ENCODE assay signal across 8 mouse cellular contexts in genomic region chr10:38553688-38554680, GRCm38 (mm10).
DNase-seq lines count a peak whose midpoint lies in the region; ATAC-seq and TF ChIP-seq lines count a peak whose summit lies in the region.

No protein-coding gene starts in this region.

- in situ Hi-C loops in CH12.LX (cut with MboI; ENCODE audit: low pct_ligation_motif_present, low pct_unique_long_range_greater_than_20kb, low sequenced_read_pairs) = no loop called here

- TF ChIP-seq CTCF in CH12.LX (conservative IDR thresholded peaks at IDR 0.05 in 1 of 2, IDR thresholded peaks at IDR 0.05 in 1 of 2; ENCODE audit: low read depth in 2 of 2, low read length in 2 of 2) = peak in 1 of 2 experiments; percentile 20; a peak in 1 of 4 replicates
- peak; percentile 15; the same call in 1 of the 2 replicates for TF ChIP-seq CTCF in small intestine, adult 2 months (IDR thresholded peaks at IDR 0.05; ENCODE audit: extremely low read depth, insufficient read length, insufficient replicate concordance, low read depth, low read length)

- no peak overlapping the region for H3K4me2 ChIP-seq in CH12.LX (ENCODE audit: insufficient read depth, low read depth, poor library complexity, severe bottlenecking)
- H3K4me2 ChIP-seq in forebrain, embryonic 16.5 days (ENCODE audit: low read length) = peak overlapping the region; percentile 49
- H3K4me2 ChIP-seq in hindbrain, embryonic 12.5 days (replicated peaks) = peak overlapping the region; percentile 46

- H3K9me3 ChIP-seq in CH12.LX (replicated peaks; ENCODE audit: low read length) = no peaks in the 10 kb centered on the region
- H3K9me3 ChIP-seq in forebrain, embryonic 16.5 days (ENCODE audit: control insufficient read depth, low read length) = no peaks in the 10 kb centered on the region
- no peaks in the 10 kb centered on the region for H3K9me3 ChIP-seq in hindbrain, embryonic 12.5 days (replicated peaks)
- H3K9me3 ChIP-seq in midbrain, embryonic 10.5 days (replicated peaks) = no peaks in the 10 kb centered on the region; the same call in 1 of the 2 replicates

- H3K4me1 ChIP-seq in CH12.LX (ENCODE audit: control insufficient read depth in 1 of 2, insufficient read depth in 2 of 2) = no peaks in the 10 kb centered on the region
- H3K4me1 ChIP-seq in forebrain, embryonic 16.5 days (replicated peaks; ENCODE audit: control insufficient read depth, insufficient read depth, low read length) = peaks cover 9% of the 10 kb centered on the region
- H3K4me1 ChIP-seq in hindbrain, embryonic 12.5 days = peaks cover 5% of the 10 kb centered on the region
- peaks cover 34% of the 10 kb centered on the region for H3K4me1 ChIP-seq in midbrain, embryonic 10.5 days
- H3K4me1 ChIP-seq in small intestine, adult 2 months (ENCODE audit: control insufficient read depth, insufficient read depth, insufficient read length, low read length) = no peaks in the 10 kb centered on the region

- 3% methylated on average over 18 of the region's 18 CpGs for WGBS in forebrain, embryonic 16.5 days
- 3% methylated on average over 18 of the region's 18 CpGs for WGBS in hindbrain, embryonic 12.5 days
- WGBS in midbrain, embryonic 10.5 days = 8% methylated on average over 18 of the region's 18 CpGs
- WGBS in small intestine, adult 2 months = 25% methylated on average over 18 of the region's 18 CpGs

- no peak overlapping the region for H3K9ac ChIP-seq in CH12.LX (ENCODE audit: insufficient read depth, low read depth)
- peak overlapping the region; percentile 33 for H3K9ac ChIP-seq in forebrain, embryonic 16.5 days (replicated peaks; ENCODE audit: low read depth, low read length)
- H3K9ac ChIP-seq in hindbrain, embryonic 12.5 days = peak overlapping the region; percentile 47

- H3K27ac ChIP-seq in CH12.LX (ENCODE audit: insufficient read depth, low read depth) = no peak overlapping the region
- peak overlapping the region; percentile 80 for H3K27ac ChIP-seq in forebrain, embryonic 16.5 days (ENCODE audit: low read length)
- peak overlapping the region; percentile 89 for H3K27ac ChIP-seq in hindbrain, embryonic 12.5 days
- peak overlapping the region; percentile 83 for H3K27ac ChIP-seq in midbrain, embryonic 10.5 days (replicated peaks)
- H3K27ac ChIP-seq in small intestine, adult 2 months (ENCODE audit: insufficient read depth, low read depth, low read length) = no peak overlapping the region

- no peaks in the 10 kb centered on the region for H3K36me3 ChIP-seq in CH12.LX (replicated peaks in 1 of 2; ENCODE audit: control insufficient read depth in 1 of 2, insufficient read depth in 1 of 2, low read length in 1 of 2)
- H3K36me3 ChIP-seq in forebrain, embryonic 16.5 days (ENCODE audit: control insufficient read depth, insufficient read depth) = no peaks in the 10 kb centered on the region
- H3K36me3 ChIP-seq in hindbrain, embryonic 12.5 days = no peaks in the 10 kb centered on the region
- H3K36me3 ChIP-seq in midbrain, embryonic 10.5 days = peaks cover 12% of the 10 kb centered on the region
- H3K36me3 ChIP-seq in small intestine, adult 2 months (ENCODE audit: control insufficient read depth, insufficient read depth, low read length) = no peaks in the 10 kb centered on the region

- peak; percentile 25 for TF ChIP-seq RAD21 in CH12.LX (IDR thresholded peaks at IDR 0.05; ENCODE audit: low read depth, low read length)

- no peaks in the 10 kb centered on the region for H3K27me3 ChIP-seq in CH12.LX (replicated peaks)
- H3K27me3 ChIP-seq in forebrain, embryonic 16.5 days (replicated peaks; ENCODE audit: control insufficient read depth, insufficient read depth, low read length) = no peaks in the 10 kb centered on the region
- H3K27me3 ChIP-seq in hindbrain, embryonic 12.5 days = no peaks in the 10 kb centered on the region
- no peaks in the 10 kb centered on the region for H3K27me3 ChIP-seq in midbrain, embryonic 10.5 days (ENCODE audit: low read depth, poor library complexity, severe bottlenecking)
- H3K27me3 ChIP-seq in small intestine, adult 2 months (ENCODE audit: control insufficient read depth, insufficient read depth, low read length) = no peaks in the 10 kb centered on the region

- peak; percentile 3 for DNase-seq in CH12.LX (ENCODE audit: extremely low read depth)
- peak; percentile 9 for DNase-seq in cerebellum, adult 11-12 months
- peak; percentile 41 to 57 for DNase-seq in left cerebral cortex, postnatal 14 days (ENCODE audit: low spot score in 2 of 2)
- peak; percentile 85 for DNase-seq in midbrain, embryonic 10.5 days (ENCODE audit: low spot score)
- DNase-seq in thymus, postnatal 25 days = no peak

- intact Hi-C loops in left cerebral cortex, postnatal 14 days (cut with DNase I) = loop anchor here (2.0 to 10.0 kb wide), 3 partner anchors 1417 to 1539 kb away; no protein-coding TSS in a partner anchor

- peak; percentile 95 for ATAC-seq in forebrain, embryonic 16.5 days
- ATAC-seq in hindbrain, embryonic 12.5 days (ENCODE audit: low FRiP score) = peak; percentile 97

- dilution Hi-C loops in CH12.LX (cut with MboI; ENCODE audit: extremely low pct_ligation_motif_present, extremely low pct_unique_long_range_greater_than_20kb, low sequenced_read_pairs) = no loop called here

- H3K4me3 ChIP-seq in CH12.LX (replicated peaks in 1 of 3; ENCODE audit: low read depth in 2 of 3, low read length in 2 of 3, poor library complexity in 1 of 3) = no peak overlapping the region
- peak overlapping the region; percentile 28 for H3K4me3 ChIP-seq in forebrain, embryonic 16.5 days (replicated peaks; ENCODE audit: low read length)
- peak overlapping the region; percentile 30 for H3K4me3 ChIP-seq in hindbrain, embryonic 12.5 days
- H3K4me3 ChIP-seq in midbrain, embryonic 10.5 days = peak overlapping the region; percentile 38
- no peak overlapping the region for H3K4me3 ChIP-seq in small intestine, adult 2 months (ENCODE audit: low read depth, low read length)

- TF ChIP-seq POLR2A in CH12.LX (IDR thresholded peaks at IDR 0.05; ENCODE audit: low read depth, low read length) = no peak
- TF ChIP-seq POLR2A in small intestine, adult 2 months (IDR thresholded peaks at IDR 0.05; ENCODE audit: low read depth, low read length) = no peak

- TF ChIP-seq EP300 in CH12.LX (IDR thresholded peaks at IDR 0.05; ENCODE audit: low read length) = no peak

- H3K79me2 ChIP-seq in CH12.LX (replicated peaks; ENCODE audit: control insufficient read depth, extremely low read depth, insufficient read depth, poor library complexity, severe bottlenecking) = no peaks in the 10 kb centered on the region

TF ChIP-seq in CH12.LX, 34 proteins besides CTCF, POLR2A, EP300 and RAD21:
- no peak for TF ChIP-seq ZMIZ1 (IDR thresholded peaks at IDR 0.05; ENCODE audit: low read depth, low read length)
- no peak for TF ChIP-seq BHLHE40 (IDR thresholded peaks at IDR 0.05; ENCODE audit: low read depth, low read length)
- TF ChIP-seq MAFK (IDR thresholded peaks at IDR 0.05; ENCODE audit: insufficient replicate concordance, low read length) = no peak
- no peak for TF ChIP-seq CHD1 (IDR thresholded peaks at IDR 0.05; ENCODE audit: low read depth, low read length)
- TF ChIP-seq IRF4 (IDR thresholded peaks at IDR 0.05; ENCODE audit: low read depth, low read length) = no peak
- no peak for TF ChIP-seq MXI1 (IDR thresholded peaks at IDR 0.05; ENCODE audit: low read depth, low read length)
- TF ChIP-seq MEF2A (IDR thresholded peaks at IDR 0.05; ENCODE audit: borderline replicate concordance, low read depth, low read length) = no peak
- no peak for TF ChIP-seq ETS1 (conservative IDR thresholded peaks at IDR 0.05; ENCODE audit: low read depth, low read length)
- TF ChIP-seq NRF1 (IDR thresholded peaks at IDR 0.05; ENCODE audit: low read depth, low read length) = no peak
- TF ChIP-seq TBP (conservative IDR thresholded peaks at IDR 0.05; ENCODE audit: low read depth, low read length) = no peak
- TF ChIP-seq ELF1 (IDR thresholded peaks at IDR 0.05; ENCODE audit: low read depth, low read length) = no peak
- TF ChIP-seq USF2 (conservative IDR thresholded peaks at IDR 0.05; ENCODE audit: low read depth, low read length) = no peak
- TF ChIP-seq ZNF384 (IDR thresholded peaks at IDR 0.05; ENCODE audit: low read depth, low read length) = no peak
- no peak for TF ChIP-seq HCFC1 (IDR thresholded peaks at IDR 0.05; ENCODE audit: low read depth, low read length)
- no peak for TF ChIP-seq GABPA (IDR thresholded peaks at IDR 0.05; ENCODE audit: insufficient replicate concordance, low read depth, low read length)
- no peak for TF ChIP-seq ZKSCAN1 (IDR thresholded peaks at IDR 0.05; ENCODE audit: borderline replicate concordance, low read depth, low read length)

Comparison
In these comparisons a context has a peak if more than half of its experiments do, and no peak if none do; other contexts are left out.
1. H3K27ac ChIP-seq: peak in forebrain, embryonic 16.5 days (single experiment), hindbrain, embryonic 12.5 days (single experiment) and midbrain, embryonic 10.5 days (single experiment); none in CH12.LX (single experiment) and small intestine, adult 2 months (single experiment).
2. H3K4me3 ChIP-seq: peak in forebrain, embryonic 16.5 days (single experiment), hindbrain, embryonic 12.5 days (single experiment) and midbrain, embryonic 10.5 days (single experiment); none in CH12.LX (0 of 3) and small intestine, adult 2 months (single experiment).